26 mouse cellular contexts compared by ENCODE assay signal in the genomic region with DNA sequence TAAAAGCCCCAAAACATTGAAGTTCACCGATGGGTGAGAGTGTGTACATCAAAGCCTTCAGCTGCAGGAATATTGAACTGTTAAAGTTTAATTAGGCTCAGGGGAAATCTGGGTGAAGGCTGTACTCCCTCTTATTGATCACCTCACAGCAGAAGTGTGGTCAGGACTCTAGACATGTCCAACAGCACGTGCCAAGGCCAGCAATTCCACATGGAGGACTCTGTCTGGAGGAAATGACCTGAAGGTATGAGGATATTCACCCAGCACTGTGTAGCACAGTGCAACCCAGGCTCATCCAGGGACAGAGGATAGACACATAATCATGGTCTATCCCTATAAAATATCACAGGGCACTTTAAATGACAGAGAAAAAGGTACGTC. TPM values are rescaled to one million over a fixed set of nuclear protein-coding genes. Genes with fewer than 3 reads are reported as not detected.
A peak's percentile ranks its signal among the peaks of the same experiment; 100 is the strongest.
DNase-seq lines count a peak whose midpoint lies in the region; ATAC-seq and TF ChIP-seq lines count a peak whose summit lies in the region.
"Had no signal": no experiment of that assay in that cellular context is flagged by ENCODE, and none has a peak within 500 bp of the region (broad histone marks: within the 10 kb centered on the region; RNA-seq: fewer than 3 reads in every experiment).

No protein-coding gene starts in this region.

- intact Hi-C loops in heart, postnatal 25 days (cut with DNase I): no loop called here

- H3K27ac ChIP-seq in heart, embryonic 12.5 days (ENCODE audit: poor library complexity, severe bottlenecking): no peak overlapping the region
- H3K27ac ChIP-seq in midbrain, embryonic 13.5 days: no peak overlapping the region
- no peak overlapping the region for H3K27ac ChIP-seq in midbrain, embryonic 11.5 days (ENCODE audit: low read depth, low read length)
- H3K27ac ChIP-seq in midbrain, embryonic 14.5 days (replicated peaks; ENCODE audit: low read depth, low read length): no peak overlapping the region
- H3K27ac ChIP-seq in midbrain, postnatal 0 days (ENCODE audit: low read depth, low read length): no peak overlapping the region
- no peak overlapping the region for H3K27ac ChIP-seq in hindbrain, embryonic 14.5 days
- H3K27ac ChIP-seq: heart, embryonic 15.5 days; hindbrain, embryonic 15.5 days had no signal

- no peak overlapping the region for H3K4me2 ChIP-seq in heart, embryonic 12.5 days
- H3K4me2 ChIP-seq in midbrain, embryonic 13.5 days (replicated peaks): no peak overlapping the region
- no peak overlapping the region for H3K4me2 ChIP-seq in midbrain, embryonic 11.5 days
- no peak overlapping the region for H3K4me2 ChIP-seq in midbrain, embryonic 14.5 days (ENCODE audit: low read length)
- no peak overlapping the region for H3K4me2 ChIP-seq in midbrain, postnatal 0 days (ENCODE audit: low read depth, low read length, poor library complexity, severe bottlenecking)
- H3K4me2 ChIP-seq in hindbrain, embryonic 14.5 days (replicated peaks): no peak overlapping the region
- H3K4me2 ChIP-seq: embryonic facial prominence, embryonic 13.5 days; heart, embryonic 11.5 days; heart, embryonic 15.5 days; hindbrain, embryonic 15.5 days had no signal

- 82% methylated on average over 3 of the region's 3 CpGs for whole genome bisulfite sequencing in heart, embryonic 12.5 days
- 79% methylated on average over 3 of the region's 3 CpGs for WGBS in midbrain, embryonic 13.5 days
- WGBS in midbrain, embryonic 11.5 days: 87% methylated on average over 3 of the region's 3 CpGs
- WGBS in midbrain, embryonic 14.5 days: 72% methylated on average over 3 of the region's 3 CpGs
- 78% methylated on average over 3 of the region's 3 CpGs for WGBS in midbrain, postnatal 0 days
- WGBS in hindbrain, embryonic 14.5 days: 79% methylated on average over 3 of the region's 3 CpGs

- TF ChIP-seq CTCF in midbrain, postnatal 0 days (IDR thresholded peaks at IDR 0.05): no peak

- no peak overlapping the region for H3K9ac ChIP-seq in heart, embryonic 12.5 days
- H3K9ac ChIP-seq in midbrain, embryonic 13.5 days (replicated peaks): no peak overlapping the region
- H3K9ac ChIP-seq in midbrain, embryonic 11.5 days (ENCODE audit: low read length): no peak overlapping the region
- no peak overlapping the region for H3K9ac ChIP-seq in midbrain, embryonic 14.5 days (replicated peaks; ENCODE audit: low read length)
- H3K9ac ChIP-seq in midbrain, postnatal 0 days (replicated peaks; ENCODE audit: low read length, poor library complexity, severe bottlenecking): no peak overlapping the region
- H3K9ac ChIP-seq in hindbrain, embryonic 14.5 days: no peak overlapping the region
- H3K9ac ChIP-seq: embryonic facial prominence, embryonic 13.5 days; forebrain, postnatal 0 days; heart, embryonic 15.5 days; hindbrain, embryonic 15.5 days had no signal

- peak; percentile 23 for DNase-seq in heart, adult 11 months
- DNase-seq in midbrain, embryonic 11.5 days (ENCODE audit: low spot score, missing footprints): no peak
- peak; percentile 8 for DNase-seq in midbrain, embryonic 14.5 days
- DNase-seq in midbrain, postnatal 0 days (ENCODE audit: low spot score): no peak
- no peak for DNase-seq in heart, postnatal 25 days (ENCODE audit: low spot score)
- no peak for DNase-seq in hindbrain, embryonic 14.5 days (ENCODE audit: low spot score)
- DNase-seq: adrenal gland, adult 2 months; adrenal gland, postnatal 14 days; cerebellum, adult 11-12 months; cerebellum, adult 8-10 months; cerebellum, postnatal 10 days; cerebellum, postnatal 36 days; forebrain, postnatal 0 days; gastrocnemius, postnatal 36 days; heart, postnatal 10 days; heart, postnatal 4 days had no signal

- H3K36me3 ChIP-seq in heart, embryonic 12.5 days: no peaks in the 10 kb centered on the region
- H3K36me3 ChIP-seq in midbrain, embryonic 13.5 days: no peaks in the 10 kb centered on the region
- H3K36me3 ChIP-seq in midbrain, embryonic 11.5 days (ENCODE audit: control insufficient read depth, insufficient read depth, low read length): no peaks in the 10 kb centered on the region
- no peaks in the 10 kb centered on the region for H3K36me3 ChIP-seq in midbrain, embryonic 14.5 days (ENCODE audit: control insufficient read depth, insufficient read depth, low read length)
- no peaks in the 10 kb centered on the region for H3K36me3 ChIP-seq in midbrain, postnatal 0 days (ENCODE audit: insufficient read depth, low read length)
- H3K36me3 ChIP-seq in hindbrain, embryonic 14.5 days (replicated peaks; ENCODE audit: control insufficient read depth, insufficient read depth): no peaks in the 10 kb centered on the region
- H3K36me3 ChIP-seq: embryonic facial prominence, embryonic 10.5 days; embryonic facial prominence, embryonic 13.5 days; heart, embryonic 15.5 days; hindbrain, embryonic 15.5 days had no signal

- H3K27me3 ChIP-seq in heart, embryonic 12.5 days (replicated peaks): peaks cover 7% of the 10 kb centered on the region
- H3K27me3 ChIP-seq in midbrain, embryonic 13.5 days: no peaks in the 10 kb centered on the region
- H3K27me3 ChIP-seq in midbrain, embryonic 11.5 days (ENCODE audit: control insufficient read depth, insufficient read depth, low read length): no peaks in the 10 kb centered on the region
- no peaks in the 10 kb centered on the region for H3K27me3 ChIP-seq in midbrain, embryonic 14.5 days (ENCODE audit: control insufficient read depth, insufficient read depth, low read length)
- no peaks in the 10 kb centered on the region for H3K27me3 ChIP-seq in midbrain, postnatal 0 days (ENCODE audit: insufficient read depth, low read length)
- H3K27me3 ChIP-seq in hindbrain, embryonic 14.5 days (ENCODE audit: control insufficient read depth, insufficient read depth, low read length): no peaks in the 10 kb centered on the region
- H3K27me3 ChIP-seq: embryonic facial prominence, embryonic 13.5 days; heart, embryonic 15.5 days; hindbrain, embryonic 15.5 days had no signal

- H3K4me1 ChIP-seq in heart, embryonic 12.5 days (replicated peaks): no peaks in the 10 kb centered on the region
- peaks cover 11% of the 10 kb centered on the region for H3K4me1 ChIP-seq in midbrain, embryonic 13.5 days (replicated peaks)
- H3K4me1 ChIP-seq in midbrain, embryonic 11.5 days (ENCODE audit: control insufficient read depth, insufficient read depth, low read length): peaks cover 7% of the 10 kb centered on the region
- H3K4me1 ChIP-seq in midbrain, embryonic 14.5 days (ENCODE audit: control insufficient read depth, insufficient read depth, low read length): 0 out of 2 replicates have a peak, but pooled peaks cover 4% of the 10 kb centered on the region
- no peaks in the 10 kb centered on the region for H3K4me1 ChIP-seq in midbrain, postnatal 0 days (ENCODE audit: insufficient read depth, low read length)
- no peaks in the 10 kb centered on the region for H3K4me1 ChIP-seq in hindbrain, embryonic 14.5 days (replicated peaks; ENCODE audit: control insufficient read depth, insufficient read depth, low read length)
- H3K4me1 ChIP-seq: heart, embryonic 15.5 days; hindbrain, embryonic 15.5 days had no signal

- no peak overlapping the region for H3K4me3 ChIP-seq in heart, embryonic 12.5 days
- no peak overlapping the region for H3K4me3 ChIP-seq in midbrain, embryonic 13.5 days (replicated peaks)
- no peak overlapping the region for H3K4me3 ChIP-seq in midbrain, embryonic 11.5 days (ENCODE audit: low read depth, low read length)
- no peak overlapping the region for H3K4me3 ChIP-seq in midbrain, embryonic 14.5 days (replicated peaks; ENCODE audit: low read depth, low read length)
- H3K4me3 ChIP-seq in midbrain, postnatal 0 days (ENCODE audit: low read depth, low read length): no peak overlapping the region
- no peak overlapping the region for H3K4me3 ChIP-seq in hindbrain, embryonic 14.5 days (replicated peaks; ENCODE audit: low read length)
- H3K4me3 ChIP-seq: embryonic facial prominence, embryonic 13.5 days; erythroblast, embryonic 14.5 days; heart, embryonic 15.5 days; hindbrain, embryonic 15.5 days had no signal

- no peaks in the 10 kb centered on the region for H3K9me3 ChIP-seq in heart, embryonic 12.5 days (replicated peaks)
- no peaks in the 10 kb centered on the region for H3K9me3 ChIP-seq in midbrain, embryonic 13.5 days
- no peaks in the 10 kb centered on the region for H3K9me3 ChIP-seq in midbrain, embryonic 11.5 days (ENCODE audit: control insufficient read depth, low read length)
- no peaks in the 10 kb centered on the region for H3K9me3 ChIP-seq in midbrain, embryonic 14.5 days (ENCODE audit: control insufficient read depth, low read length)
- H3K9me3 ChIP-seq in midbrain, postnatal 0 days (ENCODE audit: low read length): no peaks in the 10 kb centered on the region
- no peaks in the 10 kb centered on the region for H3K9me3 ChIP-seq in hindbrain, embryonic 14.5 days (ENCODE audit: control insufficient read depth, low read length)
- H3K9me3 ChIP-seq: embryonic facial prominence, embryonic 10.5 days; embryonic facial prominence, embryonic 13.5 days; heart, embryonic 15.5 days; hindbrain, embryonic 15.5 days had no signal

- ATAC-seq in heart, embryonic 12.5 days (ENCODE audit: insufficient number of reproducible peaks, low FRiP score): no peak
- peak; percentile 50; the same call in 1 of the 2 replicates for ATAC-seq in midbrain, embryonic 13.5 days
- ATAC-seq in midbrain, embryonic 11.5 days (ENCODE audit: low FRiP score): no peak
- no peak; the same call in 1 of the 2 replicates for ATAC-seq in midbrain, embryonic 14.5 days (ENCODE audit: low FRiP score, low TSS enrichment)
- ATAC-seq in midbrain, postnatal 0 days (ENCODE audit: low FRiP score): 0 out of 2 replicates have a peak, but pooled peaks have one; percentile 7
- ATAC-seq in hindbrain, embryonic 14.5 days (ENCODE audit: low FRiP score): no peak

RNA-seq across cellular contexts. Expression of a gene that starts 32.3 kb away (rescaled TPM):
- not detected in 2 replicates for polyA plus RNA-seq in heart, embryonic 12.5 days (2016; fragmentation: Nextera tagmentation; extraction: Ambion mirVana)
- 0.47 and 0.49 TPM in 2 replicates for polyA plus RNA-seq in midbrain, embryonic 13.5 days (2015; fragmentation: Nextera tagmentation; extraction: Ambion mirVana)
- 0.37 and 0.41 TPM in 2 replicates for polyA plus RNA-seq in midbrain, embryonic 11.5 days (2014; fragmentation: Nextera tagmentation; extraction: Ambion mirVana)
- polyA plus RNA-seq in midbrain, embryonic 14.5 days (2014; fragmentation: Nextera tagmentation; extraction: Ambion mirVana): 0.93 TPM in 1 of 2 replicates, not detected in the other
- 0.14 and 0.16 TPM in 2 replicates for total RNA-seq in midbrain, postnatal 0 days (2014; rRNA removed)
- polyA plus RNA-seq in midbrain, postnatal 0 days (2015; fragmentation: Nextera tagmentation; extraction: Ambion mirVana): 0.18 and 0.63 TPM in 2 replicates
- not detected for total RNA-seq in heart, postnatal 25 days (2021)
- 0.12 and 0.23 TPM in 2 replicates for polyA plus RNA-seq in hindbrain, embryonic 14.5 days (2014; fragmentation: Nextera tagmentation; extraction: Ambion mirVana)
- total RNA-seq: adrenal gland, adult 2 months; adrenal gland, postnatal 14 days; forebrain, postnatal 0 days; granulocyte monocyte progenitor cell, adult 5-6 weeks; heart, postnatal 4 days; MEL had no signal
- polyA plus RNA-seq: adrenal gland, adult 2 months had no signal

Comparison
In these comparisons a context has a peak if more than half of its experiments do, and no peak if none do; other contexts are left out.
1. DNase-seq: peak in heart, adult 11 months (single experiment) and midbrain, embryonic 14.5 days (single experiment); none in midbrain, embryonic 11.5 days (single experiment), midbrain, postnatal 0 days (single experiment), heart, postnatal 25 days (single experiment) and hindbrain, embryonic 14.5 days (single experiment).
2. ATAC-seq: peak in midbrain, embryonic 13.5 days (single experiment) and midbrain, postnatal 0 days (single experiment); none in heart, embryonic 12.5 days (single experiment), midbrain, embryonic 11.5 days (single experiment), midbrain, embryonic 14.5 days (single experiment) and hindbrain, embryonic 14.5 days (single experiment).